Mouse (Mus musculus) lung, postnatal 0 days (tissue): ENCODE results near the gene Tamm41.

Experiments
- CTCF ChIP-seq: IDR thresholded peaks from 2 replicates; pipeline ENCODE4 v1.5.1; 2016; ENCODE audit warnings: antibody characterized with exemption, mild to moderate bottlenecking
- EP300 ChIP-seq: IDR thresholded peaks from 2 replicates; pipeline ENCODE4 v1.6.1; 2016; ENCODE audit warnings: antibody characterized with exemption, mild to moderate bottlenecking, control low read depth

GRCm38 (mm10) chr6:115046064-115046463 lies 8.4 kb upstream of the Tamm41 start:
- TF ChIP-seq CTCF (no peak), EP300 (no peak)
